Mouse (Mus musculus): ENCODE data around the gene Rhbdd1. TPM values are rescaled to one million over a fixed set of nuclear protein-coding genes. Genes with fewer than 3 reads are reported as not detected.

Gene Rhbdd1
- polyA plus RNA-seq, 1 experiment from 2014 or later: 5.9 TPM

- Histone ChIP-seq H3K9me3 (ENCODE audit: low read length) (no peaks in the 10 kb centered on the region), H3K4me2 (ENCODE audit: low read depth, low read length) (no peak overlapping the region), H3K4me1 (ENCODE audit: insufficient read depth) (peaks cover 9% of the 10 kb centered on the region), H3K27ac (ENCODE audit: low read depth) (no peak overlapping the region), H3K36me3 (replicated peaks; ENCODE audit: insufficient read depth, low read length) (no peaks in the 10 kb centered on the region), H3K9ac (replicated peaks) (no peak overlapping the region), H3K4me3 (ENCODE audit: low read depth, low read length) (no peak overlapping the region), H3K27me3 (ENCODE audit: insufficient read depth, low read length) (peaks cover 36% of the 10 kb centered on the region)
- TF ChIP-seq CTCF (IDR thresholded peaks at IDR 0.05; ENCODE audit: low read depth) (peak; percentile 72), EP300 (IDR thresholded peaks at IDR 0.05; ENCODE audit: low read depth) (no peak)
- ATAC-seq: no peak
- DNase-seq: no peak
- WGBS (ENCODE audit: insufficient replicate concordance): 14% methylated on average over 6 of the region's 6 CpGs
Measured at GRCm38 (mm10) chr1:82294102-82294501, 22.1 kb upstream of the Rhbdd1 start.

DNA sequence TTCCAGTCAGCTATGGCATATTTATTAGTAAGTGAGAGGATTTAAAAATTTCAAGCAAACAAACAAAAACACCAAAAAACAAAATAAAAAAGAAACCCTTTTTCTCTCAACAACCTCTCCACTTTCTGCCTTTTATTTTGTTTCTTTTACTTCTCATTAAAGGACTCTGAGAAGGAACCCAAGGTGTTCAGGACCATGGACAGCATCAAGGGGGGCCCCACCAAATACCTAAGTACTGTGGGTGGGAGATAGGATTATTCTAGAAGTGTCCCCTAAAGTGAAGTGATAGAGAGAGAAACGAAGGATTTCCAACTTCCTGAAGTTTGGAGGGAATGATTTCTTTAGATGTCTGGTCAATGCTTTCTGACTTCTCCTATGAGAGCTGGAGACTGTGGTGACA is 17.7 kb upstream of the Rhbdd1 start:
- WGBS (ENCODE audit: insufficient replicate concordance): 21% methylated on average over 1 of the region's 1 CpGs
- Histone ChIP-seq H3K27me3 (ENCODE audit: insufficient read depth, low read length) (no peaks in the 10 kb centered on the region), H3K4me2 (ENCODE audit: low read depth, low read length) (no peak overlapping the region), H3K9ac (replicated peaks) (no peak overlapping the region), H3K9me3 (ENCODE audit: low read length) (no peaks in the 10 kb centered on the region), H3K27ac (ENCODE audit: low read depth) (no peak overlapping the region), H3K36me3 (replicated peaks; ENCODE audit: insufficient read depth, low read length) (no peaks in the 10 kb centered on the region), H3K4me1 (ENCODE audit: insufficient read depth) (no peaks in the 10 kb centered on the region), H3K4me3 (ENCODE audit: low read depth, low read length) (no peak overlapping the region)
- DNase-seq: no peak
- TF ChIP-seq CTCF (IDR thresholded peaks at IDR 0.05; ENCODE audit: low read depth) (no peak), EP300 (IDR thresholded peaks at IDR 0.05; ENCODE audit: low read depth) (no peak)
- no peak for ATAC-seq

- no peaks in the 10 kb centered on the region for H3K4me1 ChIP-seq (ENCODE audit: insufficient read depth)
- no peak for TF ChIP-seq CTCF (IDR thresholded peaks at IDR 0.05; ENCODE audit: low read depth)
- no peak for TF ChIP-seq EP300 (IDR thresholded peaks at IDR 0.05; ENCODE audit: low read depth)
- H3K9me3 ChIP-seq (ENCODE audit: low read length): no peaks in the 10 kb centered on the region
- H3K9ac ChIP-seq (replicated peaks): no peak overlapping the region
- ATAC-seq: no peak
- no peak overlapping the region for H3K4me3 ChIP-seq (ENCODE audit: low read depth, low read length)
- no peak overlapping the region for H3K4me2 ChIP-seq (ENCODE audit: low read depth, low read length)
- H3K27me3 ChIP-seq (ENCODE audit: insufficient read depth, low read length): 0 out of 2 replicates have a peak, but pooled peaks cover 3% of the 10 kb centered on the region
- 68% methylated on average over 3 of the region's 3 CpGs for WGBS (ENCODE audit: insufficient replicate concordance)
- H3K27ac ChIP-seq (ENCODE audit: low read depth): no peak overlapping the region
- H3K36me3 ChIP-seq (replicated peaks; ENCODE audit: insufficient read depth, low read length): no peaks in the 10 kb centered on the region
- no peak for DNase-seq
Measured at GRCm38 (mm10) chr1:82304483-82304882, 11.8 kb upstream of the Rhbdd1 start.

- Histone ChIP-seq H3K27ac (ENCODE audit: low read depth) (peak overlapping the region; percentile 94), H3K9ac (replicated peaks) (peak overlapping the region; percentile 95), H3K27me3 (ENCODE audit: insufficient read depth, low read length) (no peaks in the 10 kb centered on the region), H3K4me1 (ENCODE audit: insufficient read depth) (peaks cover 10% of the 10 kb centered on the region), H3K36me3 (replicated peaks; ENCODE audit: insufficient read depth, low read length) (no peaks in the 10 kb centered on the region), H3K4me3 (ENCODE audit: low read depth, low read length) (peak overlapping the region; percentile 98), H3K4me2 (ENCODE audit: low read depth, low read length) (peak overlapping the region; percentile 72), H3K9me3 (ENCODE audit: low read length) (no peaks in the 10 kb centered on the region)
- DNase-seq (no peak), ATAC-seq (peak; percentile 74)
- 1% methylated on average over 20 of the region's 26 CpGs for WGBS (ENCODE audit: insufficient replicate concordance)
- no peak for TF ChIP-seq EP300 (IDR thresholded peaks at IDR 0.05; ENCODE audit: low read depth)
- TF ChIP-seq CTCF (IDR thresholded peaks at IDR 0.05; ENCODE audit: low read depth): no peak
Measured at GRCm38 (mm10) chr1:82316746-82317126, 484 bp downstream of the Rhbdd1 start.

DNA sequence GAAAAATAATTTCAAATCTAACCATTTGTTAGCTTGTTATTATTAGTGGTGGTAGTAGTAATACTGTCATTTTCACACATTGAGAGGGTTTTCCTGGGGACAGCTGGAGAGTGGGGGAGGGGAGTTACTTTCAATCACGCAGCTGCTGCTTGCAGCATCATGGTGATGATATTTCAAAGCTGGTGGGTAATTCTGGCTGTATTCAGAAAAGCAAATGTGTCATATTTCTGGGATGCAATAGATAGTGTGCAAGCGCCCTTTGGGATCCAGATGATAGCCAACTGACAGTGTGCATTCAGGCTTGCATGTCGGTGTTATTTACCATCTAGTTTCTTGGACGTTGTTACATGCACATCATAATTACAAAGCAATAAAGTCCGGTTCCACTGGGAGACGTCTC is 4.2 kb downstream of the Rhbdd1 start:
- ATAC-seq: no peak

DNA sequence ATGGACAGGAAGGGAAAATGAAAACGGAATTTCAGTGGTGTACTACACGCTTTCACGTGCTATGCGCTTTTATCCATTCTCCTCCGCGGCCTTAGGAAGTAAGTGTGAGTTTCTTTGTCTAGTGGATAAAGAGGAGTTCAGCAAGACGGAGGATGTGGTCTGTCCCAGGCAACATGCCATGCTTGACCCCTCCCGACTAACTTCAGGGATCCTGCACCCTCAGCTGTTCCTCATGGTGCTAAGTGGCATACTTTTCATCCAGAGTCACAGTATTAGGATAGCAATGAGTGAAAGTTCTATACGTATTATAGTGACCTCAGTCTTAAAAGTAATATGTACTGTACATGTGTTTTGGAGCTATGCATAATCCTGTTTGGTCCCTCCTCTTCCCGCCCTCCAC is 4.6 kb downstream of the Rhbdd1 start:
- no peak for TF ChIP-seq CTCF (IDR thresholded peaks at IDR 0.05; ENCODE audit: low read depth)
- TF ChIP-seq EP300 (IDR thresholded peaks at IDR 0.05; ENCODE audit: low read depth): no peak
- Histone ChIP-seq H3K9ac (replicated peaks) (no peak overlapping the region), H3K4me1 (ENCODE audit: insufficient read depth) (peaks cover 10% of the 10 kb centered on the region), H3K36me3 (replicated peaks; ENCODE audit: insufficient read depth, low read length) (no peaks in the 10 kb centered on the region), H3K27me3 (ENCODE audit: insufficient read depth, low read length) (no peaks in the 10 kb centered on the region), H3K9me3 (ENCODE audit: low read length) (no peaks in the 10 kb centered on the region), H3K4me2 (ENCODE audit: low read depth, low read length) (no peak overlapping the region), H3K27ac (ENCODE audit: low read depth) (no peak overlapping the region), H3K4me3 (ENCODE audit: low read depth, low read length) (no peak overlapping the region)
- DNase-seq (no peak), ATAC-seq (no peak)
- 88% methylated on average over 10 of the region's 10 CpGs for WGBS (ENCODE audit: insufficient replicate concordance)

More for the DNA sequence above, 4.2 kb downstream of the Rhbdd1 start:
- no peak for DNase-seq
- TF ChIP-seq EP300 (IDR thresholded peaks at IDR 0.05; ENCODE audit: low read depth) (no peak), CTCF (IDR thresholded peaks at IDR 0.05; ENCODE audit: low read depth) (no peak)
- Histone ChIP-seq H3K27me3 (ENCODE audit: insufficient read depth, low read length) (no peaks in the 10 kb centered on the region), H3K9me3 (ENCODE audit: low read length) (no peaks in the 10 kb centered on the region), H3K4me2 (ENCODE audit: low read depth, low read length) (no peak overlapping the region), H3K4me1 (ENCODE audit: insufficient read depth) (peaks cover 10% of the 10 kb centered on the region), H3K27ac (ENCODE audit: low read depth) (no peak overlapping the region), H3K9ac (replicated peaks) (no peak overlapping the region), H3K36me3 (replicated peaks; ENCODE audit: insufficient read depth, low read length) (no peaks in the 10 kb centered on the region), H3K4me3 (ENCODE audit: low read depth, low read length) (no peak overlapping the region)
- WGBS (ENCODE audit: insufficient replicate concordance): 82% methylated on average over 6 of the region's 6 CpGs

DNA sequence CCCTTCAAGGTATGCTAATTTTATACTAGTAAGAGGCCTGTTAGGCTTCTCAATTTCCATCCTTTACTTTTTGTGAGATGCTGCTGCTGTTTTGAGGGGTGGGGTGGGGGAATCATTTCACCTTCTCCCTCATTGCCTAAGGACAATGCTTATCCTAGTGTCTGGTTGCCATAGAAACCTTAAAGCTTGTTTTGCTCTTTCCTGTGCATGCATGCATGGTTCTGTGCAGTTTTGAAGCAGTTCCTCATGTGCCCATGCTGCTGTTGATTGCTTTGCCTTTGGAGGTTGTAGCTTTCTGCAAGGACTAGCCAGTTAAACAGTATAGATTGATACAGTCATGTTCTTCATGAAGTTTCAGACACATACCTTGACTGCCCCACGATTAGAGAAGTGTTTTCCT is 5.2 kb downstream of the Rhbdd1 start:
- Histone ChIP-seq H3K27ac (ENCODE audit: low read depth) (no peak overlapping the region), H3K36me3 (replicated peaks; ENCODE audit: insufficient read depth, low read length) (no peaks in the 10 kb centered on the region), H3K4me2 (ENCODE audit: low read depth, low read length) (no peak overlapping the region), H3K4me3 (ENCODE audit: low read depth, low read length) (no peak overlapping the region), H3K9ac (replicated peaks) (no peak overlapping the region), H3K4me1 (ENCODE audit: insufficient read depth) (peaks cover 8% of the 10 kb centered on the region), H3K9me3 (ENCODE audit: low read length) (no peaks in the 10 kb centered on the region), H3K27me3 (ENCODE audit: insufficient read depth, low read length) (no peaks in the 10 kb centered on the region)
- DNase-seq (no peak), ATAC-seq (no peak)
- WGBS (ENCODE audit: insufficient replicate concordance): 73% methylated on average over 1 of the region's 1 CpGs
- no peak for TF ChIP-seq CTCF (IDR thresholded peaks at IDR 0.05; ENCODE audit: low read depth)
- TF ChIP-seq EP300 (IDR thresholded peaks at IDR 0.05; ENCODE audit: low read depth): no peak
